Mouse (Mus musculus) liver, embryonic 18 days (tissue): ENCODE data around the gene Hcfc1. TPM values are rescaled to one million over a fixed set of nuclear protein-coding genes. Genes with fewer than 3 reads are reported as not detected.

Experiments
- polyA plus RNA-seq: library from polyadenylated mRNA; depleted of rRNA; stranded (reverse); fragments of >200 nt; gene quantifications from 2 replicates; pipeline ENCODE4 v1.2.3, GENCODE M21; 2012; rRNA removed

Gene Hcfc1
- polyA plus RNA-seq: 12.8 and 17.0 TPM in 2 replicates

GRCm38 (mm10) chrX:73966248-73967176 lies at the start of gene Hcfc1:
Gene Hcfc1 (minus strand): TSS chrX:73966357.

GRCm38 (mm10) chrX:73930402-73931062 lies 35.6 kb downstream of the Hcfc1 start, which contains the start of gene Renbp:
Gene Renbp (minus strand): TSS chrX:73930850.

GRCm38 (mm10) chrX:73921823-73922549 lies 44.2 kb downstream of the Hcfc1 start, which contains the start of the genes Arhgap4 and Naa10:
Gene Arhgap4 (minus strand): TSS chrX:73921870.
Gene Naa10 (minus strand): TSS chrX:73921944.

GRCm38 (mm10) chrX:73895719-73896118 lies 70.4 kb downstream of the Hcfc1 start, which contains the start of gene L1cam:
Gene L1cam (minus strand): TSS chrX:73896105.

Other genes with a start within 250 kb of the Hcfc1 start
- gene Abcd1, start 249.8 kb downstream of the Hcfc1 start, polyA plus RNA-seq: 6.0 and 6.6 TPM in 2 replicates
- 0.48 and 0.50 TPM in 2 replicates for gene Plxnb3, start 209.3 kb downstream of the Hcfc1 start, polyA plus RNA-seq
- 0.46 and 0.81 TPM in 2 replicates for gene Srpk3, start 192.0 kb downstream of the Hcfc1 start, polyA plus RNA-seq
- 144 and 146 TPM in 2 replicates for gene Idh3g, start 179.5 kb downstream of the Hcfc1 start, polyA plus RNA-seq
- 240 and 242 TPM in 2 replicates for gene Ssr4, start 179.3 kb downstream of the Hcfc1 start, polyA plus RNA-seq
- 0.26 and 0.31 TPM in 2 replicates for gene Pdzd4, start 141.4 kb downstream of the Hcfc1 start, polyA plus RNA-seq
- 0.01 TPM in 1 of 2 replicates, not detected in the other for gene Avpr2, start 74.3 kb downstream of the Hcfc1 start, polyA plus RNA-seq
- 0.20 and 0.44 TPM in 2 replicates for gene L1cam, start 70.3 kb downstream of the Hcfc1 start, polyA plus RNA-seq
- gene Arhgap4, start 44.5 kb downstream of the Hcfc1 start, polyA plus RNA-seq: 12.6 and 16.0 TPM in 2 replicates
- gene Naa10, start 44.4 kb downstream of the Hcfc1 start, polyA plus RNA-seq: 51.4 and 55.9 TPM in 2 replicates
- 16.4 and 17.5 TPM in 2 replicates for gene Renbp, start 35.5 kb downstream of the Hcfc1 start, polyA plus RNA-seq
- gene Irak1, start 57.6 kb upstream of the Hcfc1 start, polyA plus RNA-seq: 21.7 and 22.4 TPM in 2 replicates
- gene Opn1mw, start 161.1 kb upstream of the Hcfc1 start, polyA plus RNA-seq: not detected in 2 replicates
- gene Mecp2, start 169.0 kb upstream of the Hcfc1 start, polyA plus RNA-seq: 3.2 and 3.9 TPM in 2 replicates
- gene Tex28, start 201.5 kb upstream of the Hcfc1 start, polyA plus RNA-seq: not detected in 2 replicates
- gene Tktl1, start 210.9 kb upstream of the Hcfc1 start, polyA plus RNA-seq: not detected in 2 replicates